Mouse (Mus musculus): ENCODE data around the gene C1qbp.
A peak's percentile ranks its signal among the peaks of the same experiment; 100 is the strongest.

Gene C1qbp

GRCm38 (mm10) chr11:70982557-70983228 is at the start of gene C1qbp:
Gene C1qbp, minus strand, starts transcription at chr11:70983026.
- DNase-seq (ENCODE audit: low spot score in 2 of 2): peak; percentile 85 to 91

GRCm38 (mm10) chr11:71032070-71032469 is 49.2 kb upstream of the C1qbp start:
- DNase-seq (ENCODE audit: low spot score in 2 of 2): no peak

- no peak for DNase-seq (ENCODE audit: low spot score in 2 of 2)
Observed at GRCm38 (mm10) chr11:71029403-71030118, 46.7 kb upstream of the C1qbp start.

- no peak for DNase-seq (ENCODE audit: low spot score in 2 of 2)
Observed at GRCm38 (mm10) chr11:71028280-71028679, 45.5 kb upstream of the C1qbp start.

- peak; percentile 100 for DNase-seq (ENCODE audit: low spot score in 2 of 2)
Observed at GRCm38 (mm10) chr11:71019201-71020068, 36.6 kb upstream of the C1qbp start, which contains the start of the genes Mis12 and Derl2. Gene Mis12, plus strand, starts transcription at chr11:71019611. Gene Derl2, minus strand, starts transcription at chr11:71019841.

- DNase-seq (ENCODE audit: low spot score in 2 of 2): peak in 1 of 2 experiments; percentile 10
Observed at GRCm38 (mm10) chr11:71018416-71019200, 35.8 kb upstream of the C1qbp start.

GRCm38 (mm10) chr11:71017051-71017450 is 34.2 kb upstream of the C1qbp start:
- DNase-seq (ENCODE audit: low spot score in 2 of 2): no peak

- DNase-seq (ENCODE audit: low spot score in 2 of 2): no peak
Observed at GRCm38 (mm10) chr11:71012743-71013142, 29.9 kb upstream of the C1qbp start.

- DNase-seq (ENCODE audit: low spot score in 2 of 2): no peak
Observed at GRCm38 (mm10) chr11:71008321-71008720, 25.5 kb upstream of the C1qbp start.

- DNase-seq (ENCODE audit: low spot score in 2 of 2): no peak
Observed at GRCm38 (mm10) chr11:71007831-71008230, 25.0 kb upstream of the C1qbp start.

- DNase-seq (ENCODE audit: low spot score in 2 of 2): no peak
Observed at GRCm38 (mm10) chr11:71007026-71007425, 24.2 kb upstream of the C1qbp start.

GRCm38 (mm10) chr11:71005046-71005445 is 22.2 kb upstream of the C1qbp start:
- no peak for DNase-seq (ENCODE audit: low spot score in 2 of 2)

- DNase-seq (ENCODE audit: low spot score in 2 of 2): peak; percentile 97 to 98
Observed at GRCm38 (mm10) chr11:71004316-71004773, 21.5 kb upstream of the C1qbp start, which contains the start of gene Dhx33. Gene Dhx33, minus strand, starts transcription at chr11:71004437.

GRCm38 (mm10) chr11:71003611-71004315 is 20.9 kb upstream of the C1qbp start:
- peak in 1 of 2 experiments; percentile 53 for DNase-seq (ENCODE audit: low spot score in 2 of 2)

GRCm38 (mm10) chr11:71001167-71001566 is 18.3 kb upstream of the C1qbp start:
- DNase-seq (ENCODE audit: low spot score in 2 of 2): peak in 1 of 2 experiments; percentile 36

- no peak for DNase-seq (ENCODE audit: low spot score in 2 of 2)
Observed at GRCm38 (mm10) chr11:70982030-70982429, 796 bp downstream of the C1qbp start.

GRCm38 (mm10) chr11:70980751-70981510 is 1.9 kb downstream of the C1qbp start:
- DNase-seq (ENCODE audit: low spot score in 2 of 2): no peak

GRCm38 (mm10) chr11:70980232-70980631 is 2.6 kb downstream of the C1qbp start:
- no peak for DNase-seq (ENCODE audit: low spot score in 2 of 2)

GRCm38 (mm10) chr11:70977293-70977692 is 5.5 kb downstream of the C1qbp start:
- DNase-seq (ENCODE audit: low spot score in 2 of 2): no peak

GRCm38 (mm10) chr11:70975193-70975592 is 7.6 kb downstream of the C1qbp start:
- no peak for DNase-seq (ENCODE audit: low spot score in 2 of 2)

Measured in right cerebral cortex, postnatal 36 days (tissue).